15 mouse cellular contexts compared by ENCODE assay signal in genomic region chr2:115432476-115432875, GRCm38 (mm10).
DNase-seq lines count a peak whose midpoint lies in the region; ATAC-seq lines count a peak whose summit lies in the region.
"Had no signal": no experiment of that assay in that cellular context is flagged by ENCODE, and none has a peak within 500 bp of the region (broad histone marks: within the 10 kb centered on the region; RNA-seq: fewer than 3 reads in every experiment).

No protein-coding gene starts in this region.

- no peaks in the 10 kb centered on the region for H3K36me3 ChIP-seq in heart, embryonic 13.5 days
- H3K36me3 ChIP-seq in heart, embryonic 12.5 days: no peaks in the 10 kb centered on the region
- H3K36me3 ChIP-seq: embryonic facial prominence, embryonic 12.5 days; stomach, embryonic 15.5 days had no signal

- peaks cover 12% of the 10 kb centered on the region for H3K4me1 ChIP-seq in heart, embryonic 13.5 days
- H3K4me1 ChIP-seq in heart, embryonic 12.5 days (replicated peaks): peaks cover 8% of the 10 kb centered on the region; the same call in 1 of the 2 replicates
- H3K4me1 ChIP-seq: embryonic facial prominence, embryonic 12.5 days; stomach, embryonic 15.5 days had no signal

- H3K27ac ChIP-seq in heart, embryonic 13.5 days (replicated peaks): peak overlapping the region; percentile 21; the same call in 1 of the 2 replicates
- no peak overlapping the region for H3K27ac ChIP-seq in heart, embryonic 12.5 days (ENCODE audit: poor library complexity, severe bottlenecking)
- H3K27ac ChIP-seq: embryonic facial prominence, embryonic 12.5 days; forebrain, embryonic 13.5 days; stomach, embryonic 15.5 days had no signal

- no peaks in the 10 kb centered on the region for H3K27me3 ChIP-seq in heart, embryonic 13.5 days (replicated peaks)
- H3K27me3 ChIP-seq in heart, embryonic 12.5 days (replicated peaks): no peaks in the 10 kb centered on the region
- H3K27me3 ChIP-seq: embryonic facial prominence, embryonic 12.5 days; forebrain, embryonic 13.5 days; Patski; stomach, embryonic 15.5 days had no signal

- H3K9me3 ChIP-seq in heart, embryonic 13.5 days: no peaks in the 10 kb centered on the region
- no peaks in the 10 kb centered on the region for H3K9me3 ChIP-seq in heart, embryonic 12.5 days (replicated peaks)
- H3K9me3 ChIP-seq: embryonic facial prominence, embryonic 12.5 days; forebrain, embryonic 13.5 days; stomach, embryonic 15.5 days had no signal

- no peak overlapping the region for H3K4me2 ChIP-seq in heart, embryonic 13.5 days
- H3K4me2 ChIP-seq in heart, embryonic 12.5 days: no peak overlapping the region
- H3K4me2 ChIP-seq: embryonic facial prominence, embryonic 12.5 days; forebrain, embryonic 13.5 days; stomach, embryonic 15.5 days had no signal

- no peak for ATAC-seq in heart, embryonic 13.5 days (ENCODE audit: extremely low read depth, insufficient number of reproducible peaks, low FRiP score, low TSS enrichment)
- ATAC-seq in heart, embryonic 12.5 days (ENCODE audit: insufficient number of reproducible peaks, low FRiP score): no peak
- ATAC-seq: CD4-positive, CD25-positive, alpha-beta regulatory T cell, adult 4 months; forebrain, embryonic 13.5 days; liver, postnatal 0 days; Patski had no signal

- H3K9ac ChIP-seq in heart, embryonic 13.5 days: no peak overlapping the region
- H3K9ac ChIP-seq in heart, embryonic 12.5 days: no peak overlapping the region
- H3K9ac ChIP-seq: embryonic facial prominence, embryonic 12.5 days; forebrain, embryonic 13.5 days; liver, postnatal 0 days; stomach, embryonic 15.5 days had no signal

- no peak overlapping the region for H3K4me3 ChIP-seq in heart, embryonic 13.5 days
- H3K4me3 ChIP-seq in heart, embryonic 12.5 days: no peak overlapping the region
- H3K4me3 ChIP-seq: embryonic facial prominence, embryonic 12.5 days; forebrain, embryonic 13.5 days; stomach, embryonic 15.5 days had no signal

- 6% methylated on average over 2 of the region's 2 CpGs for WGBS in heart, embryonic 13.5 days
- 21% methylated on average over 2 of the region's 2 CpGs for WGBS in heart, embryonic 12.5 days

- peak; percentile 7 to 17 for DNase-seq in left cerebral cortex, postnatal 14 days (ENCODE audit: low spot score in 2 of 2)
- no peak for DNase-seq in left cerebral cortex, postnatal 4 days
- peak; percentile 65 for DNase-seq in NIH3T3 (ENCODE audit: low read depth)
- peak; percentile 36 to 48 for DNase-seq in adrenal gland, postnatal 36 days
- DNase-seq in thymus, postnatal 4 days: no peak
- no peak for DNase-seq in embryo, embryonic 10.5 days (ENCODE audit: low spot score)
- DNase-seq: cerebellum, adult 9-11 months; liver, postnatal 0 days had no signal

- intact Hi-C loops in left cerebral cortex, postnatal 14 days (cut with DNase I): no loop called here
- intact Hi-C loops in left cerebral cortex, postnatal 4 days (cut with DNase I): no loop called here

Comparison
In these comparisons a context has a peak if more than half of its experiments do, and no peak if none do; other contexts are left out.
1. DNase-seq: peak in left cerebral cortex, postnatal 14 days (2 of 2), NIH3T3 (single experiment) and adrenal gland, postnatal 36 days (2 of 2); none in left cerebral cortex, postnatal 4 days (single experiment), thymus, postnatal 4 days (single experiment) and embryo, embryonic 10.5 days (single experiment).